Mouse (Mus musculus): ENCODE measurements around the gene Slit3. TPM values are rescaled to one million over a fixed set of nuclear protein-coding genes. Genes with fewer than 3 reads are reported as not detected.

Slit3 gene
- polyA plus RNA-seq, 1 experiment from 2014 or later, result 9.0 TPM

GRCm38 (mm10) chr11:35542731-35543130, 421.7 kb downstream of the Slit3 start:
- Histone ChIP-seq H3K4me3 (ENCODE audit: low read length) (no peak overlapping the region), H3K27ac (ENCODE audit: low read depth, low read length) (no peak overlapping the region), H3K4me1 (ENCODE audit: control insufficient read depth, insufficient read depth, low read depth, low read length) (peaks cover 13% of the 10 kb centered on the region), H3K9me3 (ENCODE audit: control insufficient read depth, low read length) (no peaks in the 10 kb centered on the region), H3K36me3 (ENCODE audit: control insufficient read depth, insufficient read depth, low read length) (no peaks in the 10 kb centered on the region), H3K9ac (ENCODE audit: low read depth, low read length) (no peak overlapping the region), H3K4me2 (ENCODE audit: low read length) (no peak overlapping the region), H3K27me3 (replicated peaks; ENCODE audit: control insufficient read depth, insufficient read depth, low read length) (peaks cover 3% of the 10 kb centered on the region; the same call in 1 of the 2 replicates)
- 94% methylated on average over 10 of the region's 10 CpGs for WGBS
- ATAC-seq, result no peak

DNA sequence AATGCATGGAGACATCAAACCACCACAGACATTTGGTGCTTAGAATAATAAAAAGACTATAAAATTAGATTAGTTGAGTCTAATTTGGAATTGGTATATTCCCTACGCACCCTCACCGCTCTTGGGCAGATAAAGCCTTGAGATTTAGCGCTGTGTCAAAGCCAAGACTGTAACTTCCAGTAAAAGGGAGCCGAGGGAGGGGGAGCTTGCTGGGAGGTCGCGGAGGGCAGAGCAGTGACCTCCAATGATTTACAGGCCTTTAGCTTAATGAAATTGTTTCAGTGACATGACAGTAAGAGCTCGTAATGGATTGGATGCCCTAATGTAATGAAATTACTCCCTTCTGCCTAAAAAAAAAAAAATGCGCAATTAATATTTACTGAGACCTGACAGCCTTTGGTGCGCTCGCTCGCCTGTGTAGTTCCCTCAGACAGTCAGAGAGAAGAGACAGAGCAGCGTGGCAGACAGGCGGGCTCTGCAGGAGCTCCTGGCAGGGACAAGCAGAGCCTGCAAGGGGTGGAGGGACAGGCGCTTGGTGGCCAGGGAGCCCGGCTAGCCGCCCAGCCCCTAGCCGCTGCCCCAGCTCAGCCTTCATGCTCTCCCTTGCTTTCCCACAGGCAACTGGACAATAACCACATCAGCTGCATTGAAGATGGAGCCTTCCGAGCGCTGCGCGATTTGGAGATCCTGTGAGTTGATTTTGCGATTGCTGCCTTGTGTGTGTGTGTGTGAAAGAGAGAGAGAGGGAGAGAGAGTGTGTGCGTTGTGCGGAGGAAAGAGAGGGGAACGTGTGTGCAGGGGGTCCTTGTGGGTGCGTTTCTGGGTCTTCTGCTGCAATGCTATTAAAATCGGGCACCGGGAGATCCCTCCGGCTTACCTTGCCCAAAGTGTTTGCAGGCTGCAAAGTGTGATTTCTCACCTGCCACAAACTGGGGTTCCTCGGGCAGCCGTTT, 423.4 kb downstream of the Slit3 start:
- 18% methylated on average over 31 of the region's 31 CpGs for WGBS
- Histone ChIP-seq H3K9me3 (ENCODE audit: control insufficient read depth, low read length) (no peaks in the 10 kb centered on the region), H3K27me3 (replicated peaks; ENCODE audit: control insufficient read depth, insufficient read depth, low read length) (peaks cover 3% of the 10 kb centered on the region; the same call in 1 of the 2 replicates), H3K27ac (ENCODE audit: low read depth, low read length) (peak overlapping the region; percentile 80), H3K9ac (ENCODE audit: low read depth, low read length) (peak overlapping the region; percentile 71), H3K4me2 (ENCODE audit: low read length) (peak overlapping the region; percentile 72), H3K4me1 (ENCODE audit: control insufficient read depth, insufficient read depth, low read depth, low read length) (peaks cover 10% of the 10 kb centered on the region), H3K36me3 (ENCODE audit: control insufficient read depth, insufficient read depth, low read length) (no peaks in the 10 kb centered on the region), H3K4me3 (ENCODE audit: low read length) (peak overlapping the region; percentile 47)
- peak; percentile 88 for ATAC-seq

GRCm38 (mm10) chr11:35546081-35546822, 425.2 kb downstream of the Slit3 start:
- no peak overlapping the region; the same call in 1 of the 2 replicates for H3K27ac ChIP-seq (ENCODE audit: low read depth, low read length)
- peak overlapping the region; percentile 15; the same call in 1 of the 2 replicates for H3K9ac ChIP-seq (ENCODE audit: low read depth, low read length)
- peaks cover 3% of the 10 kb centered on the region; the same call in 1 of the 2 replicates for H3K27me3 ChIP-seq (replicated peaks; ENCODE audit: control insufficient read depth, insufficient read depth, low read length)

GRCm38 (mm10) chr11:35550036-35550435, 429.0 kb downstream of the Slit3 start:
- Histone ChIP-seq H3K4me2 (ENCODE audit: low read length) (no peak overlapping the region), H3K9me3 (ENCODE audit: control insufficient read depth, low read length) (no peaks in the 10 kb centered on the region), H3K4me1 (ENCODE audit: control insufficient read depth, insufficient read depth, low read depth, low read length) (no peaks in the 10 kb centered on the region), H3K27ac (ENCODE audit: low read depth, low read length) (no peak overlapping the region), H3K9ac (ENCODE audit: low read depth, low read length) (no peak overlapping the region), H3K27me3 (replicated peaks; ENCODE audit: control insufficient read depth, insufficient read depth, low read length) (peaks cover 3% of the 10 kb centered on the region; the same call in 1 of the 2 replicates), H3K36me3 (ENCODE audit: control insufficient read depth, insufficient read depth, low read length) (no peaks in the 10 kb centered on the region), H3K4me3 (ENCODE audit: low read length) (no peak overlapping the region)
- no peak for ATAC-seq
- WGBS, result 92% methylated on average over 9 of the region's 9 CpGs

More at GRCm38 (mm10) chr11:35546081-35546822, 425.2 kb downstream of the Slit3 start:
- no peaks in the 10 kb centered on the region for H3K36me3 ChIP-seq (ENCODE audit: control insufficient read depth, insufficient read depth, low read length)
- WGBS, result 30% methylated on average over 7 of the region's 7 CpGs
- peaks cover 10% of the 10 kb centered on the region for H3K4me1 ChIP-seq (ENCODE audit: control insufficient read depth, insufficient read depth, low read depth, low read length)
- peak overlapping the region; percentile 72 for H3K4me2 ChIP-seq (ENCODE audit: low read length)
- H3K4me3 ChIP-seq (ENCODE audit: low read length), result peak overlapping the region; percentile 9; the same call in 1 of the 2 replicates
- ATAC-seq, result no peak
- H3K9me3 ChIP-seq (ENCODE audit: control insufficient read depth, low read length), result no peaks in the 10 kb centered on the region

DNA sequence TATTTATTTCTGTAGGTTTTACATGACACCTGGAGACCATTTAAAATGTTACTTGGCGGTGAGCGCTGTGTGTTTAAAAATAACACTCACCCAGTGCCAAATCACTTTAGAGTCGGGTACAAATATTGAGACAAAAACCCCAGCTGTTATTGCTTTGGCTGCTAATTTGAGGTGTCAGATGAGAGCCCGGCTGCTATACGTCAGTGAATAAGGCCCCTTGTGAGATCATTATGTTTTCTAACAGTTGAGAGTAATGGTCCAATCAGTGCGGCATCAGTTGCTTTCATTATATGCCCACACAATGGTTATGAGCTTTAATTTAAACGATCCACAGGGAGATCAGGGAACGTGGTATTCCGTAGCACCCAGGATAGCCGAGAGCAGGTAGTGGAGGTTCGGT, 435.2 kb downstream of the Slit3 start:
- WGBS, result 36% methylated on average over 11 of the region's 11 CpGs
- Histone ChIP-seq H3K4me3 (ENCODE audit: low read length) (no peak overlapping the region), H3K4me2 (ENCODE audit: low read length) (no peak overlapping the region), H3K36me3 (ENCODE audit: control insufficient read depth, insufficient read depth, low read length) (no peaks in the 10 kb centered on the region), H3K9me3 (ENCODE audit: control insufficient read depth, low read length) (no peaks in the 10 kb centered on the region), H3K27ac (ENCODE audit: low read depth, low read length) (no peak overlapping the region), H3K27me3 (replicated peaks; ENCODE audit: control insufficient read depth, insufficient read depth, low read length) (no peaks in the 10 kb centered on the region), H3K9ac (ENCODE audit: low read depth, low read length) (no peak overlapping the region), H3K4me1 (ENCODE audit: control insufficient read depth, insufficient read depth, low read depth, low read length) (peaks cover 4% of the 10 kb centered on the region; the same call in 1 of the 2 replicates)
- peak; percentile 57 for ATAC-seq

DNA sequence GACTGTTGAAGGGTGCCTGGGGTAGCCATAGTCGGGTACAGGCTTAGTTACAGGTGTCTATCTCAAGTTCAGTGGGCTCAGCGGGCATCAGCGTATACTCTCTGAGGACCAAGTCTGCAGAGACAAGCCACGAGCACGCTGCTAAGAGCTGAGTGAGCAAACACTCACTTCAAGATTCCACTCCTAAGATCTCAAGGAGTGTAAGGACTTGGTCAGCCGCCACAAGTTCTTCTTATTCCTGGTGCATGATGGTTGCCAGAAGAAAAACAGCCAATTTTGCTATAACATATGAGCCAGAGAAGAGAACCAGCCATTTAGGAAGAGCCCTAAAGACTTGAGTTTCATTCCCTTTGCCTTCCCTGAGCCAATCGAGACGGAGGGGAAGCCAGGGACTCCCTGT, 436.5 kb downstream of the Slit3 start:
- Histone ChIP-seq H3K36me3 (ENCODE audit: control insufficient read depth, insufficient read depth, low read length) (no peaks in the 10 kb centered on the region), H3K27ac (ENCODE audit: low read depth, low read length) (no peak overlapping the region), H3K9me3 (ENCODE audit: control insufficient read depth, low read length) (no peaks in the 10 kb centered on the region), H3K9ac (ENCODE audit: low read depth, low read length) (no peak overlapping the region), H3K27me3 (replicated peaks; ENCODE audit: control insufficient read depth, insufficient read depth, low read length) (no peaks in the 10 kb centered on the region), H3K4me1 (ENCODE audit: control insufficient read depth, insufficient read depth, low read depth, low read length) (peaks cover 6% of the 10 kb centered on the region; the same call in 1 of the 2 replicates), H3K4me3 (ENCODE audit: low read length) (no peak overlapping the region), H3K4me2 (ENCODE audit: low read length) (no peak overlapping the region)
- WGBS, result 90% methylated on average over 8 of the region's 8 CpGs
- ATAC-seq, result no peak

DNA sequence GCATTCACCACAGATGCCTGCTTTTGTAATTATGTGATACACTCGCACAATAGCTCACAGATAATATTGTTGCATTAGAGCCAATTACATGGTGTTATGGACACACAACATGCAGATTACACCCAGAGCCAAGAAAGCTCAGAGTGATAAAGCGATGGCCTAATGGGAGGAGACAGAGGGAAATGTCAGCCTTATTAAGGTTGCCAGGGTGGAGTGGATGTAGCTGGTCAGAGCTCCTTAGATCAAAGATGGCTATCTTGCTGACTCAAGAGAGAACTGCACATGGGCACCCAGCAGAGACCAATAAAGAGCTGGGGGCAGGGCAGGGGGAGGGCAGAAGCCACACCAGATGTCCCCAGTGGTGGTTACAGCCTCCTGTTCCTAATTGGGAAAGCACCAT, 437.3 kb downstream of the Slit3 start:
- ATAC-seq, result 0 out of 2 replicates have a peak, but pooled peaks have one; percentile 19
- WGBS, result 55% methylated on average over 2 of the region's 2 CpGs
- no peak overlapping the region for H3K4me3 ChIP-seq (ENCODE audit: low read length)
- H3K4me1 ChIP-seq (ENCODE audit: control insufficient read depth, insufficient read depth, low read depth, low read length), result peaks cover 6% of the 10 kb centered on the region; the same call in 1 of the 2 replicates
- H3K9ac ChIP-seq (ENCODE audit: low read depth, low read length), result no peak overlapping the region
- no peaks in the 10 kb centered on the region for H3K36me3 ChIP-seq (ENCODE audit: control insufficient read depth, insufficient read depth, low read length)
- no peak overlapping the region for H3K4me2 ChIP-seq (ENCODE audit: low read length)
- H3K27ac ChIP-seq (ENCODE audit: low read depth, low read length), result no peak overlapping the region
- H3K27me3 ChIP-seq (replicated peaks; ENCODE audit: control insufficient read depth, insufficient read depth, low read length), result no peaks in the 10 kb centered on the region
- H3K9me3 ChIP-seq (ENCODE audit: control insufficient read depth, low read length), result no peaks in the 10 kb centered on the region

DNA sequence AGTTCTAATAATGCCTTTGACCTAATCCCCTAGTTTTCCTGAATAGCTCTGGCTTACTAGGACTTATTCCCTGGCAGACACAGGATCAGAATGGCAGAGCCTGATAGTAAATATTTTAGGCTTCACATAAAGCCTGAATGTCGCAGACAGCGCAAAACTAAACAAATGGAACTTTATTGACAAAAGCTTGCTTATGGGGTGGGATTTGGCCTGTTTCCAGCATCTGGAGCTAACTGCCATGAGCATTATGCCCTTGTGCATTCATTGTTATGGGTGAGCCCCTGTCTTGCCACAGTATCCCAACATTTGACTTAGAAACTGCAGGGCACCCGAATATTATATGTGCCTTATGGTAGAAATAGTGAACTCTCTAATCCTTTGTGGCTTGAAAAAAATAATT, 438.4 kb downstream of the Slit3 start:
- no peaks in the 10 kb centered on the region for H3K27me3 ChIP-seq (replicated peaks; ENCODE audit: control insufficient read depth, insufficient read depth, low read length)
- no peak for ATAC-seq
- no peak overlapping the region for H3K4me2 ChIP-seq (ENCODE audit: low read length)
- H3K9me3 ChIP-seq (ENCODE audit: control insufficient read depth, low read length), result no peaks in the 10 kb centered on the region
- peaks cover 6% of the 10 kb centered on the region; the same call in 1 of the 2 replicates for H3K4me1 ChIP-seq (ENCODE audit: control insufficient read depth, insufficient read depth, low read depth, low read length)
- no peak overlapping the region for H3K27ac ChIP-seq (ENCODE audit: low read depth, low read length)
- no peak overlapping the region for H3K9ac ChIP-seq (ENCODE audit: low read depth, low read length)
- no peak overlapping the region for H3K4me3 ChIP-seq (ENCODE audit: low read length)
- no peaks in the 10 kb centered on the region for H3K36me3 ChIP-seq (ENCODE audit: control insufficient read depth, insufficient read depth, low read length)
- 58% methylated on average over 3 of the region's 3 CpGs for WGBS

DNA sequence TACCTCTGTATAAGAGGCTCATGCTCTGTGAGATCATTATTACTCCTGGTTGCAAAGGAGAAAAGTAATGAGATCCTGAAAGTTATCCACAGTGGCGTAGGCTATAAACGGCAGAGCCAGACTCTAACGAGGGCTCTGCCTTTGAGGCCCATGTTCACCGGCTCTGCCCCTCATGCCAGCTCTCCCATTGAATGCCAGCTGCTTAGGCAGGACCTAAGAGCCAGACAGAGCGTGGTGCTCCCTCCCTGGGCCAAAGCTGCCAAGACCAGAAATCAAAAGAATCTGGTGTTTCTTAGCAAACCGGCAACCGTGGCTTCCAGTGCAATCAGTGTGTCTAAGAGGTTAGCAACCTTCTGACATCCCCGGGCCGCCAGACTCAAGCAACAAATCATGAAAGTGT, 440.7 kb downstream of the Slit3 start:
- no peaks in the 10 kb centered on the region for H3K36me3 ChIP-seq (ENCODE audit: control insufficient read depth, insufficient read depth, low read length)
- H3K27me3 ChIP-seq (replicated peaks; ENCODE audit: control insufficient read depth, insufficient read depth, low read length), result no peaks in the 10 kb centered on the region
- 48% methylated on average over 9 of the region's 9 CpGs for WGBS
- no peaks in the 10 kb centered on the region for H3K9me3 ChIP-seq (ENCODE audit: control insufficient read depth, low read length)
- no peak; the same call in 1 of the 2 replicates for ATAC-seq
- peaks cover 2% of the 10 kb centered on the region; the same call in 1 of the 2 replicates for H3K4me1 ChIP-seq (ENCODE audit: control insufficient read depth, insufficient read depth, low read depth, low read length)
- H3K9ac ChIP-seq (ENCODE audit: low read depth, low read length), result no peak overlapping the region
- H3K4me3 ChIP-seq (ENCODE audit: low read length), result no peak overlapping the region
- H3K27ac ChIP-seq (ENCODE audit: low read depth, low read length), result no peak overlapping the region
- H3K4me2 ChIP-seq (ENCODE audit: low read length), result no peak overlapping the region

Data from hindbrain, embryonic 16.5 days (tissue).